In the genomic region with DNA sequence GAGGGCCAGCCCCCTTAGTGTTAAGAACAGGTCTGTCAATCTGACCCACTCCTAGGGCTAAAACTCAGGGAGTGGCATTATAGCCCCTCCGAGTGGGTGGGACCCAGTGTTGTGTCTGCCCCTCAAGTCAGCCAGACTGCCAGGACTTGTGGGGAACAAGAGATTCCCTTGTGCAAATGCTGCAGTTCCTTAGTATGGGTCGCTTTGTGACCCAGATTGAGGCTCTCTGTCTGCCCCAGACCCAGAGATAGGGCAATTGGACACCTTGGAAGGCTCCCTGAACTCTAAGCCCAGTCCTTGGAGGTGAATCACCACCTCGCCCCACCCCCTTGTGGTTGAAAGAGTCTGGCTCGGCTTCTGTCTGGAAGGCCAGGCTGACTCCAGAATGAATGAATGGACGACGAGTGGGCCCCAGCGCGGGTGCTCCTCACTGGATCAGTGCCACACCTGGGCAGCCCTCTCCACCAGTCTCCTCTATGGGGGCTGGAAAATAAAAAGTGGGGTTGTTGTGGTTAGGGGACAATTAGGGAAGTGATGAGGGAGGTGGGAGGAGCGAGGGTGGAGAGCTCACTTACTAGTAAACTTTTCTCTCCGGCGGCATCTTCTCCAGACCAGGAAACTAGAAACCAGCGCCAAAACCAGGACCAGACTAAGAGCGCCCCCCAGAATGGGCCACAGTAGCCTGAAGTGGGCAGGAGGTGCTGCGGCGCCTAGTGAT, we compare ENCODE assay signal across 8 mouse cellular contexts. TPM values are rescaled to one million over a fixed set of nuclear protein-coding genes. Genes with fewer than 3 reads are reported as not detected.
A peak's percentile ranks its signal among the peaks of the same experiment; 100 is the strongest.
DNase-seq lines count a peak whose midpoint lies in the region; ATAC-seq lines count a peak whose summit lies in the region.

No protein-coding gene starts in this region.

- H3K9me3 ChIP-seq in neural tube, embryonic 11.5 days (ENCODE audit: control insufficient read depth, low read length) = no peaks in the 10 kb centered on the region
- H3K9me3 ChIP-seq in forebrain, embryonic 15.5 days = no peaks in the 10 kb centered on the region
- no peaks in the 10 kb centered on the region for H3K9me3 ChIP-seq in hindbrain, embryonic 11.5 days (ENCODE audit: control insufficient read depth, low read length)
- H3K9me3 ChIP-seq in midbrain, embryonic 16.5 days (replicated peaks; ENCODE audit: control insufficient read depth, low read length, poor library complexity, severe bottlenecking) = no peaks in the 10 kb centered on the region

- H3K4me3 ChIP-seq in neural tube, embryonic 11.5 days (ENCODE audit: low read depth, low read length) = peak overlapping the region; percentile 35
- peak overlapping the region; percentile 47 for H3K4me3 ChIP-seq in forebrain, embryonic 15.5 days
- peak overlapping the region; percentile 45 for H3K4me3 ChIP-seq in hindbrain, embryonic 11.5 days (ENCODE audit: low read depth, low read length)
- H3K4me3 ChIP-seq in midbrain, embryonic 16.5 days (ENCODE audit: low read depth, low read length) = peak overlapping the region; percentile 43; the same call in 1 of the 2 replicates

- H3K27me3 ChIP-seq in neural tube, embryonic 11.5 days (ENCODE audit: control insufficient read depth, insufficient read depth, low read length) = peaks cover 46% of the 10 kb centered on the region
- peaks cover 34% of the 10 kb centered on the region for H3K27me3 ChIP-seq in forebrain, embryonic 15.5 days
- H3K27me3 ChIP-seq in hindbrain, embryonic 11.5 days (ENCODE audit: control insufficient read depth, insufficient read depth, low read length) = peaks cover 49% of the 10 kb centered on the region
- H3K27me3 ChIP-seq in midbrain, embryonic 16.5 days (ENCODE audit: control insufficient read depth, insufficient read depth, low read depth, low read length) = peaks cover 28% of the 10 kb centered on the region

- peak overlapping the region; percentile 2; the same call in 1 of the 2 replicates for H3K9ac ChIP-seq in neural tube, embryonic 11.5 days (ENCODE audit: low read length)
- H3K9ac ChIP-seq in forebrain, embryonic 15.5 days (replicated peaks) = no peak overlapping the region
- no peak overlapping the region for H3K9ac ChIP-seq in hindbrain, embryonic 11.5 days (ENCODE audit: low read depth, low read length)
- no peak overlapping the region for H3K9ac ChIP-seq in midbrain, embryonic 16.5 days (ENCODE audit: low read depth, low read length)

- no peak overlapping the region for H3K27ac ChIP-seq in neural tube, embryonic 11.5 days (ENCODE audit: low read depth, low read length)
- no peak overlapping the region for H3K27ac ChIP-seq in forebrain, embryonic 15.5 days (replicated peaks)
- H3K27ac ChIP-seq in hindbrain, embryonic 11.5 days (ENCODE audit: low read depth, low read length) = no peak overlapping the region
- H3K27ac ChIP-seq in midbrain, embryonic 16.5 days (ENCODE audit: low read length) = no peak overlapping the region

- 11% methylated on average over 15 of the region's 15 CpGs for WGBS in neural tube, embryonic 11.5 days
- WGBS in forebrain, embryonic 15.5 days = 15% methylated on average over 14 of the region's 15 CpGs
- WGBS in hindbrain, embryonic 11.5 days = 12% methylated on average over 15 of the region's 15 CpGs
- WGBS in midbrain, embryonic 16.5 days = 13% methylated on average over 15 of the region's 15 CpGs

- peaks cover 15% of the 10 kb centered on the region for H3K4me1 ChIP-seq in neural tube, embryonic 11.5 days (ENCODE audit: control insufficient read depth, insufficient read depth, low read length)
- peaks cover 49% of the 10 kb centered on the region for H3K4me1 ChIP-seq in forebrain, embryonic 15.5 days
- H3K4me1 ChIP-seq in hindbrain, embryonic 11.5 days (replicated peaks; ENCODE audit: control insufficient read depth, insufficient read depth, low read length) = peaks cover 11% of the 10 kb centered on the region
- peaks cover 35% of the 10 kb centered on the region for H3K4me1 ChIP-seq in midbrain, embryonic 16.5 days (ENCODE audit: control insufficient read depth, insufficient read depth, low read length)

- DNase-seq in neural tube, embryonic 11.5 days (ENCODE audit: low spot score) = peak; percentile 7
- no peak for DNase-seq in neural tube, embryonic 10.5 days (ENCODE audit: extremely low spot score, low spot score)
- DNase-seq in adrenal gland, postnatal 36 days = peak; percentile 88 to 90
- DNase-seq in hindbrain, embryonic 11.5 days (ENCODE audit: low spot score) = no peak
- peak; percentile 25 for DNase-seq in liver
- DNase-seq in right cerebral cortex, adult 18-20 months = no peak

- ATAC-seq in neural tube, embryonic 11.5 days (ENCODE audit: insufficient read depth, low FRiP score, low TSS enrichment) = no peak
- ATAC-seq in forebrain, embryonic 15.5 days (replicated peaks) = no peak
- no peak for ATAC-seq in hindbrain, embryonic 11.5 days (ENCODE audit: low FRiP score)
- ATAC-seq in midbrain, embryonic 16.5 days = no peak

- no peaks in the 10 kb centered on the region for H3K36me3 ChIP-seq in neural tube, embryonic 11.5 days (ENCODE audit: control insufficient read depth, insufficient read depth, low read length)
- no peaks in the 10 kb centered on the region for H3K36me3 ChIP-seq in forebrain, embryonic 15.5 days
- no peaks in the 10 kb centered on the region for H3K36me3 ChIP-seq in hindbrain, embryonic 11.5 days (ENCODE audit: control insufficient read depth, insufficient read depth, low read length)
- H3K36me3 ChIP-seq in midbrain, embryonic 16.5 days (ENCODE audit: control insufficient read depth, insufficient read depth, low read length) = no peaks in the 10 kb centered on the region

- peak overlapping the region; percentile 71; the same call in 1 of the 2 replicates for H3K4me2 ChIP-seq in neural tube, embryonic 11.5 days (ENCODE audit: low read depth)
- H3K4me2 ChIP-seq in forebrain, embryonic 15.5 days (replicated peaks) = peak overlapping the region; percentile 78
- H3K4me2 ChIP-seq in hindbrain, embryonic 11.5 days (replicated peaks; ENCODE audit: low read depth, low read length) = peak overlapping the region; percentile 8; the same call in 1 of the 2 replicates
- peak overlapping the region; percentile 75; the same call in 1 of the 2 replicates for H3K4me2 ChIP-seq in midbrain, embryonic 16.5 days (ENCODE audit: low read length)

RNA-seq across cellular contexts. Expression of a gene that starts 1.5 kb away (rescaled TPM):
- 2.3 and 3.6 TPM in 2 replicates for polyA plus RNA-seq in neural tube, embryonic 11.5 days (2014; fragmentation: Nextera tagmentation; extraction: Ambion mirVana)
- 100 to 1,000 TPM; 116 to 301 TPM for total RNA-seq in adrenal gland, postnatal 36 days (2021)
- 3.6 and 5.5 TPM in 2 replicates for polyA plus RNA-seq in forebrain, embryonic 15.5 days (2015; fragmentation: Nextera tagmentation; extraction: Ambion mirVana)
- polyA plus RNA-seq in hindbrain, embryonic 11.5 days (2014; fragmentation: Nextera tagmentation; extraction: Ambion mirVana) = 1.2 and 3.3 TPM in 2 replicates
- polyA plus RNA-seq in midbrain, embryonic 16.5 days (2015; fragmentation: Nextera tagmentation; extraction: Ambion mirVana) = 2.5 and 2.6 TPM in 2 replicates

RNA-seq across cellular contexts. Expression of a gene that starts 2.0 kb away (rescaled TPM):
- polyA plus RNA-seq in neural tube, embryonic 11.5 days (2014; fragmentation: Nextera tagmentation; extraction: Ambion mirVana) = 57.8 and 62.4 TPM in 2 replicates
- 10 to 100 TPM; 28.6 to 30.3 TPM for total RNA-seq in adrenal gland, postnatal 36 days (2021)
- 39.4 and 39.5 TPM in 2 replicates for polyA plus RNA-seq in forebrain, embryonic 15.5 days (2015; fragmentation: Nextera tagmentation; extraction: Ambion mirVana)
- polyA plus RNA-seq in hindbrain, embryonic 11.5 days (2014; fragmentation: Nextera tagmentation; extraction: Ambion mirVana) = 56.6 and 56.8 TPM in 2 replicates
- polyA plus RNA-seq in midbrain, embryonic 16.5 days (2015; fragmentation: Nextera tagmentation; extraction: Ambion mirVana) = 34.4 and 36.0 TPM in 2 replicates

RNA-seq across cellular contexts. Expression of a gene that starts 2.3 kb away (rescaled TPM):
- 52.5 and 60.1 TPM in 2 replicates for polyA plus RNA-seq in neural tube, embryonic 11.5 days (2014; fragmentation: Nextera tagmentation; extraction: Ambion mirVana)
- total RNA-seq in adrenal gland, postnatal 36 days (2021) = 100 to 1,000 TPM; 125 to 143 TPM
- polyA plus RNA-seq in forebrain, embryonic 15.5 days (2015; fragmentation: Nextera tagmentation; extraction: Ambion mirVana) = 90.3 and 92.0 TPM in 2 replicates
- polyA plus RNA-seq in hindbrain, embryonic 11.5 days (2014; fragmentation: Nextera tagmentation; extraction: Ambion mirVana) = 49.7 and 52.5 TPM in 2 replicates
- polyA plus RNA-seq in midbrain, embryonic 16.5 days (2015; fragmentation: Nextera tagmentation; extraction: Ambion mirVana) = 129 and 137 TPM in 2 replicates

RNA-seq across cellular contexts. Expression of a gene that starts 3.3 kb away (rescaled TPM):
- 8.7 and 11.1 TPM in 2 replicates for polyA plus RNA-seq in neural tube, embryonic 11.5 days (2014; fragmentation: Nextera tagmentation; extraction: Ambion mirVana)
- not detected for total RNA-seq in adrenal gland, postnatal 36 days (2021)
- 0.42 and 0.50 TPM in 2 replicates for polyA plus RNA-seq in forebrain, embryonic 15.5 days (2015; fragmentation: Nextera tagmentation; extraction: Ambion mirVana)
- polyA plus RNA-seq in hindbrain, embryonic 11.5 days (2014; fragmentation: Nextera tagmentation; extraction: Ambion mirVana) = 12.8 and 18.1 TPM in 2 replicates
- polyA plus RNA-seq in midbrain, embryonic 16.5 days (2015; fragmentation: Nextera tagmentation; extraction: Ambion mirVana) = 0.52 and 1.2 TPM in 2 replicates

RNA-seq across cellular contexts. Expression of a gene that starts 8.1 kb away (rescaled TPM):
- 1.3 and 1.9 TPM in 2 replicates for polyA plus RNA-seq in neural tube, embryonic 11.5 days (2014; fragmentation: Nextera tagmentation; extraction: Ambion mirVana)
- not detected for total RNA-seq in adrenal gland, postnatal 36 days (2021)
- polyA plus RNA-seq in forebrain, embryonic 15.5 days (2015; fragmentation: Nextera tagmentation; extraction: Ambion mirVana) = 1.2 TPM in 2 replicates
- polyA plus RNA-seq in hindbrain, embryonic 11.5 days (2014; fragmentation: Nextera tagmentation; extraction: Ambion mirVana) = 4.1 and 6.5 TPM in 2 replicates
- polyA plus RNA-seq in midbrain, embryonic 16.5 days (2015; fragmentation: Nextera tagmentation; extraction: Ambion mirVana) = 0.62 and 0.67 TPM in 2 replicates

Comparison
In these comparisons a context has a peak if more than half of its experiments do, and no peak if none do; other contexts are left out.
1. DNase-seq: peak in neural tube, embryonic 11.5 days (single experiment), adrenal gland, postnatal 36 days (2 of 2) and liver (single experiment); none in neural tube, embryonic 10.5 days (single experiment), hindbrain, embryonic 11.5 days (single experiment) and right cerebral cortex, adult 18-20 months (single experiment).
2. H3K4me2 ChIP-seq: peak in every context shown above with its lines; median percentile 78 in forebrain, embryonic 15.5 days; 75 in midbrain, embryonic 16.5 days; 71 in neural tube, embryonic 11.5 days; 8 in hindbrain, embryonic 11.5 days.
3. Peak in every context shown above with its lines, with median percentiles within 50 percentile points of each other: H3K4me3 ChIP-seq.